Mouse (Mus musculus) large intestine, adult 2 months (tissue): ENCODE measurements at regions not wholly inside any gene's neighbourhood (a gene's known extent, or its start where the extent isn't known, plus 50 kb on each side); places are given as distances from the start of the nearest gene placed in this dataset.

Source experiments
- DNase-seq: peaks from one replicate; pipeline ENCODE4 v3.0.0-alpha.2; 2012; ENCODE audit warnings: low read depth, low spot score
- WGBS: fragments of 180-500 bp; shearing (Covaris S2); methylation state at CpG from one replicate; pipeline ENCODE4 v1.1.7; 2018; 5-methylcytosine and 5-hydroxymethylcytosine counted together

- no peak for DNase-seq
- WGBS: 80% methylated on average over 3 of the region's 3 CpGs
Observed at GRCm38 (mm10) chr17:75907085-75907484, 355.3 kb upstream of the Fam98a start.

- 73% methylated on average over 3 of the region's 3 CpGs for WGBS
- DNase-seq: no peak
Observed at GRCm38 (mm10) chr17:75906643-75907042, 354.9 kb upstream of the Fam98a start.

GRCm38 (mm10) chr17:75895436-75895835 is 343.7 kb upstream of the Fam98a start:
- no peak for DNase-seq
- WGBS: 65% methylated on average over 6 of the region's 6 CpGs

GRCm38 (mm10) chr17:75894934-75895333 is 343.2 kb upstream of the Fam98a start:
- WGBS: 73% methylated on average over 4 of the region's 4 CpGs
- no peak for DNase-seq

- WGBS: 32% methylated on average over 1 of the region's 1 CpGs
- no peak for DNase-seq
Observed at GRCm38 (mm10) chr17:75893559-75893958, 341.8 kb upstream of the Fam98a start.

GRCm38 (mm10) chr17:75892156-75892555 is 340.4 kb upstream of the Fam98a start:
- DNase-seq: no peak
- WGBS: 27% methylated on average over 4 of the region's 4 CpGs

- 66% methylated on average over 4 of the region's 4 CpGs for WGBS
- no peak for DNase-seq
Observed at GRCm38 (mm10) chr17:75891564-75891963, 339.8 kb upstream of the Fam98a start.

- DNase-seq: no peak
- WGBS: 17% methylated on average over 1 of the region's 1 CpGs
Observed at GRCm38 (mm10) chr17:75877848-75878247, 326.1 kb upstream of the Fam98a start.

- 22% methylated on average over 7 of the region's 7 CpGs for WGBS
- DNase-seq: no peak
Observed at GRCm38 (mm10) chr17:75876895-75877294, 325.1 kb upstream of the Fam98a start.

GRCm38 (mm10) chr17:75874535-75874934 is 322.8 kb upstream of the Fam98a start:
- no peak for DNase-seq
- 79% methylated on average over 6 of the region's 6 CpGs for WGBS

GRCm38 (mm10) chr17:75870492-75870891 is 318.7 kb upstream of the Fam98a start:
- no peak for DNase-seq
- 52% methylated on average over 2 of the region's 2 CpGs for WGBS

GRCm38 (mm10) chr17:75857015-75857414 is 305.3 kb upstream of the Fam98a start:
- 23% methylated on average over 8 of the region's 8 CpGs for WGBS

GRCm38 (mm10) chr17:75815997-75816626 is 264.4 kb upstream of the Fam98a start:
- 82% methylated on average over 12 of the region's 12 CpGs for WGBS

More at GRCm38 (mm10) chr17:75857015-75857414, 305.3 kb upstream of the Fam98a start:
- DNase-seq: no peak

GRCm38 (mm10) chr17:75812163-75812562 is 260.4 kb upstream of the Fam98a start:
- WGBS: 64% methylated on average over 3 of the region's 3 CpGs
- no peak for DNase-seq

More at GRCm38 (mm10) chr17:75815997-75816626, 264.4 kb upstream of the Fam98a start:
- DNase-seq: no peak

- DNase-seq: no peak
- WGBS: 43% methylated on average over 6 of the region's 6 CpGs
Observed at GRCm38 (mm10) chr17:75808524-75809326, 257.0 kb upstream of the Fam98a start.

- no peak for DNase-seq
- 77% methylated on average over 1 of the region's 1 CpGs for WGBS
Observed at GRCm38 (mm10) chr17:75808025-75808424, 256.3 kb upstream of the Fam98a start.

GRCm38 (mm10) chr17:75804358-75804757 is 252.6 kb upstream of the Fam98a start:
- no peak for DNase-seq
- WGBS: 65% methylated on average over 1 of the region's 1 CpGs

- DNase-seq: no peak
- 79% methylated on average over 3 of the region's 3 CpGs for WGBS
Observed at GRCm38 (mm10) chr17:75796380-75796779, 244.6 kb upstream of the Fam98a start.

GRCm38 (mm10) chr17:75795772-75796171 is 244.0 kb upstream of the Fam98a start:
- WGBS: 80% methylated on average over 3 of the region's 3 CpGs

GRCm38 (mm10) chr17:75779770-75780169 is 228.0 kb upstream of the Fam98a start:
- 42% methylated on average over 2 of the region's 2 CpGs for WGBS
- DNase-seq: no peak

More at GRCm38 (mm10) chr17:75795772-75796171, 244.0 kb upstream of the Fam98a start:
- no peak for DNase-seq

GRCm38 (mm10) chr17:75776611-75777010 is 224.9 kb upstream of the Fam98a start:
- no peak for DNase-seq
- WGBS: 59% methylated on average over 7 of the region's 7 CpGs
